Mouse (Mus musculus): ENCODE results near the gene Ccdc57.

Ccdc57 gene

DNA sequence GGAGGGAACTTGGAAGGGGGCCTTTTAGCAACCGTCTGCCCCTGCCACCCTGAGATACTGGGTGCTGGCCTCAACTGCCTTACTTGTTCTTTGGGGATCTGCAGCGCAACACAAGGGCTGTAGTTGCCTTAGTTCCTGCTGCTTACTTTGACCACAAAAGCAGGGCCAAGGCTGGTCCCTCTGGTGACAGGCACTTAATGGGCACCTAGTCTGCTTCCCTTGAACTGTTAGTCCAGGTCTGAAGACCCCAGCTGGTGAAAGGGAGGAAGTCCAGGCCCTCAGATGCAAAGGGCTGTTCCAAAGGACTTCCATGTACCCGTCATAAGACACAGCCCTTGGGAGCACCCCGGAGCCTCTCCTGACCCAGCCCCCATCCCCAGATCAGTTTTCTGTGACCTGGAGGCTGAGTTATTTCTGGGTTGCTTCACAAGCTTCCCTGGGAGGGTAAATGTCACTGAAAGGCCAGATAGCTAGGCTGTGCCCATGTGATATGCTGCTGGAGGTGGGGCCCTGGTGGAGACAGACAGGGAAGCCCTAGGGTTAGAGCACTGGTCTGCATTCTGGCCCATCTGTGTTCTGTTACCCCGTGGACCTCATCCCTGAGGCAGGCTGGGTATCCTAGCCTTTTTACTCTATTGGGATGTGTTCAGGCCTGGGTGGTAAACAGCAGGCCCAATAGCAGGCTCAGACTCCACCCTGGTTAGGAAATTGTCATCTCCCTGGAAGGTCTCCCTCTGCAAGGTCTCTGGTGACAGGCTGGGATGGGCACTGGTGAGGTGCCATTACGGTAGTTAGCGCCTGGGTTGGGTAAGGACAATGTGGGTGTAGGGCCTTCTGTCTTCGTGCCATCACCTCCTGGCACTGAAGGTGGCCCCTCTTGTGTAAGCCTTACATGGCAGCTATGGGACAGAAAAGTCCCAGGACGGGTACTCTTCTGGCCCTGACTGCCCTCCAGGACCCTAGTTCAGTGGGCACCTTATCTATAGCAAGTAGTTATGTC lies 19.4 kb upstream of the Ccdc57 start:
- DNase-seq, result no peak

GRCm38 (mm10) chr11:120951237-120951636 lies 18.6 kb upstream of the Ccdc57 start:
- DNase-seq, result peak; percentile 50 to 55

DNA sequence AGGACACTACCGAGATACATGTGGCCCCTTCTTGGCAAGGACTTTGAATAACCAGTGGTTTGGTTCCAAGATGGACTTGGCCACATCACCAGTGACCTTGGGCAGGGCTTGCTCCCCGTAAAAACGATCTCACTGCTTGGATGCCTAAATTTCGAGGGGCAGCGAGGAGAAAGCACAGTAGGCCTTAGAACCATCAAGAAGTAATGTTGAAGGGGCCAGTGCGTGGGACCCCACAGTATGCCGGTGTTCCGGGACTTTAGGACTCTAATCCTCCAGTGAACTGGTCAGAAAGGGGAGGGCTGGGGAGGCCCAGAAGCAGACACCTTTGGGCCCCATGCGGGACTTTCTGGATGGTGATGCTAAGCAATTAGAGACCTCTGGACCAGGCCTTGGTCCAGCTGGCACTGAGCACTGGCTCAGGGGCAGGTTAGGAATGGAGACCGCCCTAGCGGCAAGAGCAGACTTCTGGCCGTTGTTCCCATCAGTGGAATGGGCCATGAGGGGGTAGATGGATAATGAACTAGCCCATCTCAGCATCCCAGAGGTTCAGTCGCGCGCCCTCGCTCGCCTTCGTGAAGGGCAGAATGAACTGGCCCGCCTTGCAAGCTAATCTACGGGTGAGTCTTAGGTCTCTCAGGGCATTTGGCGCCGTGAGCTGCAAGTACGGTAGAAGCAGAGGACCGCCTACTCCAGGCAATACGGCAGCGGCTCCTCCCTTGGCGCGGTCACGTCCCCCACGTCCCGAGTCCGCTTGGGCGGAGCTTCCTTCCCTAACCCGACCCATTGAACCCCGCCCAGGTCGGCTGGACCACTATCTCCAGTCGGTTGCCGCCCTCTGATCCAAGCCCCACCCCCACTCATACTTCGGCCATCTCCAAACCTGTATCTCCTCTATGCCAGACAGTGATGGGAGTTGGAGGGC lies 17.9 kb upstream of the Ccdc57 start:
- DNase-seq, result peak; percentile 91

DNA sequence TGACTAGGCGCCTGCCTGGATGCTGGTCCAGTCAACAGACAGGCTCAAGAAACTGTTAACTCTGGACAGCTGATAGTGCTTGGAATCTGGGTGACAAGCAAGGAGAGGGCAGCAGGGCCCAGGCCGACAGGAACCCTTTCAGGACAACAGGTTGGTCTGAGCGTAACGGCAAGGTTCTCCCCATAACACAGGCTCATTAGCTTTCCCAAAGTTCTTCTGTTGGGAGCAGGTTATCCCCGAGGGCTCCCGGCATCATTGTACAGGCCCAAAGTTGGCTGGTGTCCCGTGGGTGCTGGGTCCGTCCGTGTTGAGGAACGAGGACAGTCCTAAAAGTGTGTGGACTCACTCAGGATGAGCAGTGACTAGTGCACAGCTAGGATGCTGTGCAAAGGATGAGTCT lies 17.2 kb upstream of the Ccdc57 start:
- peak in 1 of 2 experiments; percentile 37 for DNase-seq

DNA sequence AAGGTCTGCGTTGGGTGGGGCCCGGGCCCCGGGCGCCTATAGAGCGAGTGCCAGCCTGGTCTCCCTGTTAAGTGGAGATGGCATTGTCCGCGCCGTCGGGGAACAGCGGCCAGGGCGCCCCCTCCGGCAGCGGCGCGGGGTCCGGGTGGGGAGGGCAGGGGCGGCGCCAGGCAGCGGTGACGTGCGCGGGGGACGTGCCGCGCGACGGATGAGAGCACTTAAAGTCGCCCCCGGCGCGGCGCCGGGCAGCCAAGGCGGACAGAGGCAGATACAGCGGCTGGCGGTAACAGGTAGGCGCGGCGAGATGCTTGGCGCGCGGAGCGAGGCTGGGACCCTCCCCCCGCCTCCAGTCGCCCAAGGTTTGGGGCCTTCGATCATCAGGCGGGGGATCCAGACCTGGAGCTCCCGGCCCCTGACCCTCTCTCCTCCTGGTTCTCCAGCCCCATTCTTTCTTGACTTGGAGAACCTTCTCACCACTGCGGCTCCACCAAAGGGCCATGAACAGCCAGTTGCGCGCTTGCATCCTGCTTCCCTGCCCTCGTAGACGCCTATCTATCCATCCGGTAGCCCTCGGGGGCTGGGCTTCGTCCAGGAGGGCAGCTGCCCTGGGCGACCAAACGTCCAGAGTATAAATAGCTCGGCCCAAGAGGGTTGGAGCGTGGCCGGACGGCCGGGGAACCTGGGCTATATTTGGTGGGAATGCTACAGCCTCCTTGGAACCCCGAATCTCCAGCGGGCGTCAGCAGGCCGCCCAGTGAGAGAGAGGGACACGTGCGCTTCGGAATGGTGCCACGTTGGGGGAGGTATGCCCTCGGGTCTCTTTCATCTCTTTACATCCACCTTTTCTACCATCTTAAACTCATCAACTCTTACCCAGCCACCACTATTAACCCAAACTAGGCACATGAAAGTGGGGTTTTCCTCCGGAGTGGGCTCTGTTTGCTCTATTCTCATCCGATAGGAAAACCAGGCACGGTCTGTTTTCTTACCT lies 16.5 kb upstream of the Ccdc57 start:
- no peak for DNase-seq

DNA sequence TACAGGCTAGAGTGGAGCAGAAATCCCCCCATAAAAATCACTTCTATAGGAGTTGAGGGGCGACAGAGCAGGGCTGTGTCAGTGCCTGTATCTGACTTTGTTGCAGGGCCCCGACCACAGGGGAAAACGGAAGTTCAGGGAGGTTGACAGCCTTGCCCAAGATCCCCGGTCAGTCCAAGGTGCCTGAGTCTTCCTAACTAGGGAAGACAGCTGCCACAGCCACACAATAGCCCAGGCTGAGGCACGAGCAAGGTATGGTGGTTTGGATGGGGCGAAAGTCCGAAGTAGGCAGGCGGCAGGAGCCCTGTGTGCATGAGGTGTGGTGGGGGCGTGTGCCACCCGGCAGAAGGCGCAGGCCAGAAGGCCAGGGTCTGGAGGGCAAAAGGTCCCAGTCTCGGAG lies 15.7 kb upstream of the Ccdc57 start, which contains the start of gene Slc16a3:
Gene Slc16a3, plus strand, starts transcription at position 153 of the 400 bp plus-strand sequence.
- no peak for DNase-seq

- DNase-seq, result no peak
Observed at GRCm38 (mm10) chr11:120945926-120946325, 13.3 kb upstream of the Ccdc57 start.

- no peak for DNase-seq
Observed at GRCm38 (mm10) chr11:120945266-120945665, 12.6 kb upstream of the Ccdc57 start.

GRCm38 (mm10) chr11:120940959-120941358 lies 8.3 kb upstream of the Ccdc57 start:
- DNase-seq, result no peak

DNA sequence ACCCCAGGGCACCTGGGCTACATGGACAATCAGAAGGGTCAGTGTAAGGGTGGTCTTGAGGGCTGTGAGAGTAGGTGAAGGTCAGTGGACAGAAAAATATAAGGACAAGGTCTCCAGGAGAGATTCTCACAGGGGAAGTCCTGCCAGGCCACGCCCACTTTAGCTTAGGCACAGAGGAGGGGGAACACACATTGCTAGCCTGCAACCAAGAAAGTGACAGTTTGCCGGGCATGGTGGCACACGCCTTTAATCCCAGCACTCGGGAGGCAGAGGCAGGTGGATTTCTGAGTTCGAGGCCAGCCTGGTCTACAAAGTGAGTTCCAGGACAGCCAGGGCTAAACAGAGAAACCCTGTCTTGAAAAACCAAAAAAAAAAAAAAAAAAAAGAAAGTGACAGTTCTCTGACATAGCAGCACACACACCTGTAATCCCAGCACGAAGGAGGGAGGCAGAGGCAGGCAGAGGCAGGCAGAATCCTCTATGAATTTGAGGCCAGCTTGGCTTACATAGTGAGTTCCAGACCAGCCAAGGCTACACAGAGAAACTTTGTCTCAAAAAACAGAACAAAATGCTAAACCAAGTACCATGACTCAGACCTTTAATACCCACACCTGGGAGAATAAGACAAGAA lies 7.2 kb upstream of the Ccdc57 start:
- no peak for DNase-seq

DNA sequence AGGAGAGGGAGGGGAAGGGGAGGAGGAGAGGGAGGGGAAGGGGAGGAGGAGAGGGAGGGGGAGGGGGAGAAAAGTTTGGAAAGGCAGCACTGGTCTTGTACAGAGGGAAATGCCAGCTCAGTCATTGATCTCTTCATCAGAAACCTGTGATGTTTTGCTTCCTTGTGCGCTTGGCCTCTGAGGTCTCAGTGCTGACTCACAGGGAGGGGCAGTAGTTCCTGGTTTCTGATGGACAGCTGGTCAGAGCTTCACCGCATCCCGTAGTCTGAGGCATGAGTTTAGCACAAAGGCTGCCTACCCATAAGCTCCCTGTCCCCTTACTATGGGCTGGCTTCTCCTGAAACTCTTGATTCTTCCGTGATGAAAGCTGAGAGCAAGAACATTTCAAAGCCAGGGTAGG lies 6.1 kb upstream of the Ccdc57 start:
- no peak for DNase-seq

- DNase-seq, result no peak
Observed at GRCm38 (mm10) chr11:120937976-120938375, 5.3 kb upstream of the Ccdc57 start.

DNA sequence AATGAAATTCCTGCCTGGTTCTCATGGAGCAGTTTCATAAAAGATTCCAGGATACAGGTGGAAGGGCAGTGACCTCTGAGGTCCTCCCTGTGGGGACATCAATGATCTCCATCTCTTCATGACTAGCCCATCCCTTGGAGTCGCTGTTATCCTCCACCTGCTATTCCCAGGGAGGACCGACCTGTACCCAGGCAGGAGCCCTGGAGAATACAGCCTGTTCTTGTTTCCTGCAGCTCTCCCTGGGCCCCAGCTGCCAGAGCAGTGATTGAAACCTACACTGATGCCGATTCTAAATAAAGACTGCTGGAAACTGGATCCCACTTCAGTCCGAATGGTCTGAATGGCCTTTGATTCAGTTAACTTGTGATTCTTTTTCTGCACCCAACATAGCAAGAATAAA lies 1.2 kb downstream of the Ccdc57 start:
- no peak for DNase-seq

DNA sequence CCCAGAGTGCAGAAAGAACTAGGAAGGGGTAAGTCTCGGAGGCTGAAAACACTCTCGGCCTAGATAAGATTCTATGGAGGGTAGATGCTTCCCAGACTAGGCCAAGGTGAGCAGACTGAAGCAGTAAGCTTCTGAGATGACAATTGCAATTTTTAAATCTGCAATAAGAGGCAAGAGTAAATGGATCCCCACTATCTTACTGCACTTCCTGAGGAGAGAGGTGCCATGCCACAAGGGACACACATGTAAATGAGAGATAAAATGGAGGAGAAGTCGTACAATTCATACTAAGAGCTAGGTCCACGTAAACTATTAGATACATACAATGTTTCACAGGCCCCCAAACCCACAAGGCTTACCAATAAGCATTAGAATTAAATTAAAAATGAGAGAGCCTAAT lies 4.2 kb downstream of the Ccdc57 start:
- DNase-seq, result no peak

GRCm38 (mm10) chr11:120922528-120922927 lies 10.1 kb downstream of the Ccdc57 start:
- DNase-seq, result no peak

GRCm38 (mm10) chr11:120917756-120918155 lies 14.9 kb downstream of the Ccdc57 start:
- no peak for DNase-seq

- DNase-seq, result no peak
Observed at GRCm38 (mm10) chr11:120916477-120916876, 16.2 kb downstream of the Ccdc57 start.

DNA sequence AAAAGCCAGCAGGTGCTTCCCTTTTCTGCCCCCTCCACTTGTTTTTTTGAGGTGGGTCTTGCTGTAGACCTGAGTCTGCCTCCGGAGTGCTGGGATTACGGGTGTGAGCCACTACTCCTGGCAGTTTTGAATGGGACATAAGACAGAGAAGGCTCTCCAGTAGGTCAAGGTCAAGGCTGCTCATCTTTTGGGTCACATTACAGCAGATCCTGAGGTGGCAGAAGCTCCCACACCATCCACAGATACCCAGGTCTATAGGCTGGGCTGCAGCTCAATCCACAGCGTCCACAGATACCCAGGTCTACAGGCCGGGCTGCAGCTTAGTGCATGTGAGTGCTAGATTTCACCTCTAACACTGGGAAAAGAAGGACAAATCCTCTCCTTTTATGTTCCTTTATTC lies 18.9 kb downstream of the Ccdc57 start:
- no peak for DNase-seq

- peak; percentile 82 to 89 for DNase-seq
Observed at GRCm38 (mm10) chr11:120905430-120905873, 27.2 kb downstream of the Ccdc57 start.

GRCm38 (mm10) chr11:120904561-120904960 lies 28.1 kb downstream of the Ccdc57 start:
- no peak for DNase-seq

DNA sequence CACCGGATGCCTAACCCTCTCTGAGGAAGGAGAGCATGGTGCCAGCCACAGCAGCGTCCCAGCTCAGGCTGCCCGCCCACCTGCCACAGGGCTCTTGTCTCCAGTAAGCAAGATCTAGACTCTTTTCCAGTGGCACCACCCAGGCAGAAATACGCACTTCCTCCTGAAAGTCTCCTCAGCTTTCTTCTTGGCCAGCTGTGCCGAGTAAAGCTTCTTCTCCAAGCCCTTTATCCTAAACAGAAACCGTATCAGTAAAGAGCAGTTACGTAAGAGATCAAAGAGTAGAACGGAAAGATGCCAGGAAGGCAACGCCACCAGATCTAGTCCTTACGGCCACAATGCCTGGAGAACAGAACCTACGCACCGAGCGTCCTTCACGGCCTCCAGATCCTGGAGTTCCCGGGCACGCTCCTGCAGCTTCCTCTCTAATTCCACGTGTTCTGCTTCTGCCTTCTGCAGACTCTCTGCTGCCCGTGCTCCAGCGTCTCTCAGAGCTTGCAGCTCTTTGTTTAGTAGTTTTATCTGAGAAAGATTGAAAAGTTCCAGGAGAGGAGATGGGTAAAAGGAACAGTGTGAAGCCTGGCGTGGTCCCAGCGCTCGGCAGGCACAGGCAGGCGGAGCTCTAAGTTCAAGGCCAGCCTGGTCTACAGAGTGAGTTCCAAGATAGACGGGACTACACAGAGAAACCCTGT lies 29.4 kb downstream of the Ccdc57 start:
- DNase-seq, result no peak

Data from cerebellum, postnatal 14 days (tissue).